Mouse (Mus musculus) urinary bladder, postnatal 0 days (tissue): Measurements from ENCODE around the gene Uchl4. TPM values are rescaled to one million over a fixed set of nuclear protein-coding genes. Genes with fewer than 3 reads are reported as not detected.

Experiments used
- microRNA-seq: library from miRNA; unstranded; fragments of <30 nt; microRNA quantifications from one replicate; pipeline ENCODE4, GENCODE M21; 2016
- polyA plus RNA-seq: library from polyadenylated mRNA; unstranded; fragments of >200 nt; fragmentation: Nextera tagmentation; extraction: Ambion mirVana; gene quantifications from 2 replicates; pipeline ENCODE4 v1.2.1, GENCODE M21; 2015

The Uchl4 gene
- 1.3 TPM in 2 replicates for polyA plus RNA-seq

DNA sequence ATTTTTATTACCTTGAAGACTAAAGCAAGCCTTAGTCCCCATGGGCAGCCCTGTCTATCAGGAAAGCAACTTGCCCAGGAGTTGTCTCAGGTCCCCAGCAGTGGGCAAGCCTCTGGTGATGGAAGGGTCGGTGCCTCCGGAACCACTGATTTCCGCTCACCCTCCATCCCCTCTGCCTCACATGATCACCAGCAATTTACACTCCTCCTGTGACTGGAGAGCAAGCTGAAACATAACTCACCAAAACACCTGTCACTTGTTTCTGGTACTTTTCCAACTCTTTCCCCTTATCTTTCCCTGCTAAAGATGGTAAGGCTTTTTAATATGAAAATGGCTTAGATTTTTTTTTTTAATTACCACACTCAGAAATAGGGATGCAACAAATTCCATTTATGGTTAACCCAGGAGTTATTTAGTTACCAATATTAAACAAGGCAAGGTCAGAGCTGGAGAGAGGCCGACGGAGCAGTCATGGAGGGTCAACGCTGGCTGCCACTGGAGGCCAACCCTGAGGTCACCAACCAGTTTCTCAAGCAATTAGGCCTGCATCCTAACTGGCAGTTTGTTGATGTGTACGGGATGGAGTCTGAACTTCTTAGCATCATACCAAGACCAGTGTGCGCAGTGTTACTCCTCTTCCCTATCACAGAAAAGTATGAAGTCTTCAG is at the start of gene Uchl4:
TSS of gene Uchl4 (plus strand) at position 434 of the 668 bp plus-strand sequence.

DNA sequence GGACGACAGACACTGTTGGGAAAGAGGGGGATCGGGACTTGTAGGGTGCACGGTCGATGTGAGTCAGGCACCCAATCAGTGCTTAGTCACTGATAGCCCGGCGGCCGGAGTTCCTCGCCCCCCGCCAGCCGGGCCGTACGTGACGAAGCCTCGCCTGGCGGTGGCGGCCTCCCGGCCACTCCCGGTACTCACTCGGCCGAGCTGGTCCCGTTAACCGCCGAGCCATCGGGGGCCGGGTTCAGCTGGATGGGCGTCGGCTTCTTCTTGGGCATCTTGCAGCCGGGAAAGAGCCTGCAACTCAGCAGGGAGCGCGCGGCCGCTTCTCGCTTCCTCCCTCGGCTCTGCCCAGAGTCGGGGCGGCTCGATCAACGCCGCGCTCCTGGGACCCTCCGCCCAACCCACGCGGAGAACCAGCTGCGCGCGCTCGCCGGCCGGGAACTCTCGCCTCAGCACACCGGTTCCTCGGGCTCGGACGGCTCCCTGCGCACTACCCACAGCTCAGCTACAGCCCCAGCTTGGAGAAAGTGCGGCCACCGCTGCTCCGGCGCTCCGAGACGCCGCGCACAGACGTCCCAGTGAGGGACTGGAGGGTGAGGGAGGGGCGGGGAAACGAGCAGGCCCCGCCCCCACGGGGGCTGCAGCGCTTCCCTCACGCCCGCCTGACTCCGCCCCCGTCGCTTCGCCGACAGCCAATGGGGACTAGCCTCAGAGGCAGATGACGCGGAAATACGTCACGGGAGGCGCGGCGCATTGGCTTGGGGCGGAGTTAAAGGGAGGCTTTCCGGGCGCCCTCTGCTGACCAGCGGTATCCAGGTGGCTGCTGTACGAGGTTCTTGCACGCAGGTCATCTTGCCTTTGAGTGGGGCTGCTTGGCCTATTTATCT is 18.3 kb downstream of the Uchl4 start, which contains the start of gene Map2k1:
TSS of gene Map2k1 (minus strand) at position 611 of the 884 bp plus-strand sequence.

DNA sequence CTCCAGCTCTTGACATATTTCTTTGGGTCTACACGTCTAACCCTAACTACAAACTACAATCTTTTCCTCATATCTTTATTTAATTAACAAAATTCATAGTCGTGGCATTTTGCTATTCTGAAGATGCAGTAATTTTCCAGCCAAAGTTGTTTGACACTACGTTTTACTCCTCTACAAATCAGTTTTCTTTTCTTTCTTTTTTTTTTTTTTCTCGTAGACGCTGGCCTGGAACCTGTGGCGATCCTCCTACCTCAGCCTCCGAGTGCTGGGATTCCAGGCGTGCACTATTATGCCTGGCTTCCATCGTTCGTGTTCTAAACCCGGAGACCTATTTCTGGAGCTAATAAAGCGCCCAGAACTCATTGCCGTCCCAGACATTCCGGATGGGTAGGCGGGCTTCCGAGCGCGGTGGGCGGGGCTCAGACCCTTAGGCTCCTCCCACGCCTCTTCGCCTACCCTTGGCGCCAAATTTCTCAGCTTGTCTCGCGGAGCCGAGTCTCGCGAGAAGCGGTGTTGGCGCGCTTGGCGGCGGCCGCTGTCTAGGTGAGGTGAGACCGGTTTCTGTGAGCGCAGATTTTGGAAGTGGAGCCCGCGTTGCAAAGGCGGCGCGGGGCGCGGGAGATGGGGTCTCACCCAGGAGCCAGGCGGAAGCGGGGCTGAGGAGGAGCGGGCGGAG is 46.2 kb downstream of the Uchl4 start, which contains the start of gene Tipin:
TSS of gene Tipin (plus strand) at position 477 of the 676 bp plus-strand sequence.

Small RNA genes lying within 50 kb of the gene (microRNA-seq; reads per million reads assigned to microRNA genes)
- not detected for gene Gm24106

Other genes with a start within 250 kb of the Uchl4 start
- gene Smad6, start 213.1 kb upstream of the Uchl4 start, polyA plus RNA-seq: 5.6 and 6.3 TPM in 2 replicates
- gene Lctl, start 118.1 kb upstream of the Uchl4 start, polyA plus RNA-seq: 0.08 and 0.17 TPM in 2 replicates
- 4.7 and 6.1 TPM in 2 replicates for gene Zwilch, start 62.1 kb upstream of the Uchl4 start, polyA plus RNA-seq
- gene Rpl4, start 61.8 kb upstream of the Uchl4 start, polyA plus RNA-seq: 894 and 938 TPM in 2 replicates
- 28.0 and 29.6 TPM in 2 replicates for gene Snapc5, start 55.9 kb upstream of the Uchl4 start, polyA plus RNA-seq
- 99.2 and 111 TPM in 2 replicates for gene Map2k1, start 18.4 kb downstream of the Uchl4 start, polyA plus RNA-seq
- 77.1 and 99.1 TPM in 2 replicates for gene Tipin, start 46.4 kb downstream of the Uchl4 start, polyA plus RNA-seq
- 9.6 and 11.5 TPM in 2 replicates for gene Dis3l, start 106.1 kb downstream of the Uchl4 start, polyA plus RNA-seq
- 0.41 and 0.42 TPM in 2 replicates for gene Megf11, start 150.4 kb downstream of the Uchl4 start, polyA plus RNA-seq